Mouse (Mus musculus): ENCODE measurements around the gene Mlycd.

Gene Mlycd

GRCm38 (mm10) chr8:119433582-119434174, 39.0 kb downstream of the Mlycd start, which contains the start of gene Osgin1:
Osgin1 (plus strand) TSS chr8:119434124.
- DNase-seq = no peak

- DNase-seq = no peak
These were observed 39.9 kb downstream of the Mlycd start for GRCm38 (mm10) chr8:119434569-119434968.

GRCm38 (mm10) chr8:119435527-119435926, 40.8 kb downstream of the Mlycd start:
- DNase-seq = no peak

GRCm38 (mm10) chr8:119436331-119436730, 41.7 kb downstream of the Mlycd start:
- DNase-seq = no peak

- peak in 1 of 2 experiments; percentile 33 for DNase-seq
These were observed 42.3 kb downstream of the Mlycd start for GRCm38 (mm10) chr8:119436933-119437332.

GRCm38 (mm10) chr8:119437506-119437905, 42.8 kb downstream of the Mlycd start:
- DNase-seq = no peak

- DNase-seq = no peak
These were observed 44.2 kb downstream of the Mlycd start for GRCm38 (mm10) chr8:119438876-119439275.

GRCm38 (mm10) chr8:119439424-119439823, 44.7 kb downstream of the Mlycd start:
- DNase-seq = no peak

GRCm38 (mm10) chr8:119439893-119440249, 45.2 kb downstream of the Mlycd start:
- DNase-seq = no peak

GRCm38 (mm10) chr8:119440250-119440951, 45.7 kb downstream of the Mlycd start:
- DNase-seq = no peak

- no peak for DNase-seq
These were observed 46.2 kb downstream of the Mlycd start for GRCm38 (mm10) chr8:119440952-119441270.

GRCm38 (mm10) chr8:119442013-119442412, 47.3 kb downstream of the Mlycd start:
- no peak for DNase-seq

- no peak for DNase-seq
These were observed 48.3 kb downstream of the Mlycd start for GRCm38 (mm10) chr8:119442970-119443369.

GRCm38 (mm10) chr8:119446211-119446989, 51.7 kb downstream of the Mlycd start, which contains the start of gene Necab2:
Necab2 (plus strand) TSS chr8:119446719.
- DNase-seq = peak; percentile 39 to 49

GRCm38 (mm10) chr8:119446990-119447780, 52.5 kb downstream of the Mlycd start:
- DNase-seq = no peak

GRCm38 (mm10) chr8:119447781-119448170, 53.1 kb downstream of the Mlycd start:
- DNase-seq = no peak

- no peak for DNase-seq
These were observed 54.9 kb downstream of the Mlycd start for GRCm38 (mm10) chr8:119449627-119450026.

- DNase-seq = no peak
These were observed 56.5 kb downstream of the Mlycd start for GRCm38 (mm10) chr8:119451131-119451530.

GRCm38 (mm10) chr8:119452919-119453318, 58.2 kb downstream of the Mlycd start:
- DNase-seq = no peak

GRCm38 (mm10) chr8:119456045-119456444, 61.4 kb downstream of the Mlycd start:
- no peak for DNase-seq

- DNase-seq = no peak
These were observed 65.0 kb downstream of the Mlycd start for GRCm38 (mm10) chr8:119459724-119460123.
